Mouse (Mus musculus) ES-Bruce4 (cell line): ENCODE results near the gene Nudcd3.

ENCODE experiments used
- CTCF ChIP-seq: IDR thresholded peaks from one replicate; pipeline ENCODE4 v1.8.1; 2011; ENCODE audit warnings: low read depth, low read length
- POLR2A ChIP-seq: IDR thresholded peaks from one replicate; pipeline ENCODE4 v1.8.1; 2011; ENCODE audit warnings: low read length; ENCODE audit not compliant: insufficient read depth

GRCm38 (mm10) chr11:6224541-6225229 lies 24.5 kb upstream of the Nudcd3 start:
- TF ChIP-seq CTCF (no peak), POLR2A (no peak)
